Mouse (Mus musculus) MEL (cell line): ENCODE measurements around the gene Ppp2r5a. TPM values are rescaled to one million over a fixed set of nuclear protein-coding genes. Genes with fewer than 3 reads are reported as not detected.

Source experiments
- DNase-seq: peaks from one replicate; pipeline ENCODE4 v3.0.0; 2011; ENCODE audit warnings: low read depth, low spot score
- H3K27ac ChIP-seq: 2 replicates; pipeline ENCODE4 v1.5.1; 2012; ENCODE audit warnings: low read depth, mild to moderate bottlenecking, control low read depth, low read length, moderate library complexity; ENCODE audit not compliant: control insufficient read depth
- H3K27me3 ChIP-seq, 2 experiments: fragments of 150-350 bp in 1 of 2; sonication (generic) in 1 of 2; 2 replicates each; pipeline ENCODE4 v1.6.1; 2012; ENCODE audit warnings: low read length in 2 of 2, mild to moderate bottlenecking in 2 of 2, improper control_type of control experiment in 1 of 2, moderate library complexity in 1 of 2; ENCODE audit not compliant: insufficient read depth in 2 of 2, control insufficient read depth in 1 of 2
- H3K36me3 ChIP-seq, 2 experiments: 2 replicates each; pipeline ENCODE4 v1.6.1; 2012 to 2014; ENCODE audit warnings: low read length in 2 of 2, improper control_type of control experiment in 1 of 2, inconsistent platforms in 1 of 2, mild to moderate bottlenecking in 1 of 2; ENCODE audit not compliant: insufficient read depth in 2 of 2, control insufficient read depth in 1 of 2
- H3K4me1 ChIP-seq, 2 experiments: fragments of 150-350 bp in 1 of 2; sonication (generic) in 1 of 2; 2 replicates each; pipeline ENCODE4 v1.6.1; 2012; ENCODE audit warnings: low read length in 2 of 2, improper control_type of control experiment in 1 of 2, mild to moderate bottlenecking in 1 of 2; ENCODE audit not compliant: insufficient read depth in 2 of 2, control insufficient read depth in 1 of 2
- H3K4me3 ChIP-seq, 2 experiments: fragments of 150-350 bp in 1 of 2; sonication (generic) in 1 of 2; 2 replicates each; pipeline ENCODE4 v1.5.1; 2012; ENCODE audit warnings: low read depth in 2 of 2, low read length in 2 of 2, mild to moderate bottlenecking in 2 of 2, moderate library complexity in 2 of 2, control low read depth in 1 of 2, improper control_type of control experiment in 1 of 2; ENCODE audit not compliant: control insufficient read depth in 1 of 2, insufficient read depth in 1 of 2
- H3K79me2 ChIP-seq: 2 replicates; pipeline ENCODE4 v1.6.1; 2012; ENCODE audit warnings: mild to moderate bottlenecking, low read length, moderate library complexity; ENCODE audit not compliant: control insufficient read depth, poor library complexity, insufficient read depth
- H3K9ac ChIP-seq: 2 replicates; pipeline ENCODE4 v1.6.1; 2012; ENCODE audit warnings: low read depth, mild to moderate bottlenecking, control low read depth, low read length, moderate library complexity; ENCODE audit not compliant: control insufficient read depth, poor library complexity, severe bottlenecking
- H3K9me3 ChIP-seq: fragments of 150-350 bp; sonication (generic); replicated peaks from 2 replicates; pipeline ENCODE4 v1.6.1; 2012; ENCODE audit warnings: mild to moderate bottlenecking, low read length, improper control_type of control experiment, moderate library complexity; ENCODE audit not compliant: insufficient read depth
- BHLHE40 ChIP-seq: IDR thresholded peaks from 2 replicates; pipeline ENCODE4 v1.6.1; 2012; ENCODE audit warnings: low read depth, mild to moderate bottlenecking, inconsistent platforms, low read length, improper control_type of control experiment, borderline replicate concordance
- CHD1 ChIP-seq: IDR thresholded peaks from 2 replicates; pipeline ENCODE4 v1.6.1; 2012; ENCODE audit warnings: low read depth, mild to moderate bottlenecking, inconsistent platforms, low read length, improper control_type of control experiment
- CHD2 ChIP-seq: IDR thresholded peaks from 2 replicates; pipeline ENCODE4 v1.6.1; 2011; ENCODE audit warnings: low read length, improper control_type of control experiment
- E2F4 ChIP-seq: IDR thresholded peaks from 2 replicates; pipeline ENCODE4 v1.6.1; 2011; ENCODE audit warnings: low read depth, low read length, improper control_type of control experiment, borderline replicate concordance
- ELF1 ChIP-seq: IDR thresholded peaks from 2 replicates; pipeline ENCODE4 v1.6.1; 2014; ENCODE audit warnings: low read depth, mild to moderate bottlenecking, inconsistent platforms, low read length, improper control_type of control experiment, moderate library complexity
- EP300 ChIP-seq, 2 experiments: IDR thresholded peaks; 2 replicates each; pipeline ENCODE4 v1.6.1; 2011; ENCODE audit warnings: improper control_type of control experiment in 2 of 2, low read length in 2 of 2, low read depth in 1 of 2, mild to moderate bottlenecking in 1 of 2
- GABPA ChIP-seq: IDR thresholded peaks from 2 replicates; pipeline ENCODE4 v1.6.1; 2012; ENCODE audit warnings: low read depth, mild to moderate bottlenecking, inconsistent platforms, low read length, improper control_type of control experiment, moderate library complexity
- MAX ChIP-seq: IDR thresholded peaks from 2 replicates; pipeline ENCODE4 v1.6.1; 2011; ENCODE audit warnings: low read length, improper control_type of control experiment
- MXI1 ChIP-seq: IDR thresholded peaks from 2 replicates; pipeline ENCODE4 v1.6.1; 2011; ENCODE audit warnings: mild to moderate bottlenecking, low read depth, low read length, improper control_type of control experiment
- NELFE ChIP-seq: IDR thresholded peaks from 2 replicates; pipeline ENCODE4 v1.6.1; 2011; ENCODE audit warnings: low read depth, low read length, improper control_type of control experiment
- NRF1 ChIP-seq: IDR thresholded peaks from 2 replicates; pipeline ENCODE4 v1.6.1; 2014; ENCODE audit warnings: low read depth, mild to moderate bottlenecking, inconsistent platforms, low read length, improper control_type of control experiment, moderate library complexity; ENCODE audit not compliant: poor library complexity, insufficient read depth, severe bottlenecking
- POLR2A ChIP-seq, 2 experiments: IDR thresholded peaks; 2 replicates each; pipeline ENCODE4 v1.6.1; 2011 to 2012; ENCODE audit warnings: low read length in 2 of 2, mild to moderate bottlenecking in 2 of 2, control low read depth in 1 of 2, improper control_type of control experiment in 1 of 2, low read depth in 1 of 2, moderate library complexity in 1 of 2; ENCODE audit not compliant: control insufficient read depth in 1 of 2, insufficient read depth in 1 of 2, poor library complexity in 1 of 2
- POLR2AphosphoS2 ChIP-seq: IDR thresholded peaks from 2 replicates; pipeline ENCODE4 v1.6.1; 2011; ENCODE audit warnings: low read length, improper control_type of control experiment
- RCOR1 ChIP-seq: IDR thresholded peaks from 2 replicates; pipeline ENCODE4 v1.6.1; 2012; ENCODE audit warnings: low read depth, mild to moderate bottlenecking, inconsistent platforms, low read length, improper control_type of control experiment
- SMC3 ChIP-seq: IDR thresholded peaks from 2 replicates; pipeline ENCODE4 v1.6.1; 2011; ENCODE audit warnings: low read depth, low read length, improper control_type of control experiment
- TAL1 ChIP-seq: IDR thresholded peaks from 2 replicates; pipeline ENCODE4 v1.6.1; 2012; ENCODE audit warnings: mild to moderate bottlenecking, inconsistent platforms, low read length, moderate library complexity, mixed read lengths
- TCF12 ChIP-seq: IDR thresholded peaks from 2 replicates; pipeline ENCODE4 v1.6.1; 2014; ENCODE audit warnings: low read depth, mild to moderate bottlenecking, inconsistent platforms, low read length, improper control_type of control experiment, moderate library complexity
- UBTF ChIP-seq: IDR thresholded peaks from 2 replicates; pipeline ENCODE4 v1.6.1; 2012; ENCODE audit warnings: low read depth, mild to moderate bottlenecking, inconsistent platforms, low read length, improper control_type of control experiment, moderate library complexity, borderline replicate concordance; ENCODE audit not compliant: insufficient read depth
- USF1 ChIP-seq: IDR thresholded peaks from 2 replicates; pipeline ENCODE4 v1.6.1; 2014; ENCODE audit warnings: low read depth, mild to moderate bottlenecking, inconsistent platforms, low read length, improper control_type of control experiment, moderate library complexity
- ZMIZ1 ChIP-seq: IDR thresholded peaks from 2 replicates; pipeline ENCODE4 v1.6.1; 2012; ENCODE audit warnings: low read depth, mild to moderate bottlenecking, inconsistent platforms, low read length, improper control_type of control experiment, moderate library complexity
- ZNF384 ChIP-seq: IDR thresholded peaks from 2 replicates; pipeline ENCODE4 v1.6.1; 2012; ENCODE audit warnings: low read depth, mild to moderate bottlenecking, inconsistent platforms, low read length, improper control_type of control experiment
- polyA plus RNA-seq, 2 experiments: library from polyadenylated mRNA; stranded (reverse) in 1 of 2; unstranded in 1 of 2; fragments of >175 nt in 1 of 2; fragments of >200 nt in 1 of 2; gene quantifications; 2 replicates each; pipeline versions ENCODE4 v1.2.1 to v1.2.4; 2012; ENCODE audit warnings: low replicate concordance in 2 of 2, low read depth in 1 of 2; ENCODE audit not compliant: insufficient read length in 2 of 2, insufficient read depth in 1 of 2, missing spikeins in 1 of 2
- total RNA-seq: library from RNA; depleted of rRNA; stranded (reverse); fragments of 300-350 nt; gene quantifications from 2 replicates; pipeline ENCODE4 v1.2.3, GENCODE M21; 2012

The Ppp2r5a gene
- total and polyA plus RNA-seq, 3 experiments = 46.6 to 48.6 TPM; not detected in 1

DNA sequence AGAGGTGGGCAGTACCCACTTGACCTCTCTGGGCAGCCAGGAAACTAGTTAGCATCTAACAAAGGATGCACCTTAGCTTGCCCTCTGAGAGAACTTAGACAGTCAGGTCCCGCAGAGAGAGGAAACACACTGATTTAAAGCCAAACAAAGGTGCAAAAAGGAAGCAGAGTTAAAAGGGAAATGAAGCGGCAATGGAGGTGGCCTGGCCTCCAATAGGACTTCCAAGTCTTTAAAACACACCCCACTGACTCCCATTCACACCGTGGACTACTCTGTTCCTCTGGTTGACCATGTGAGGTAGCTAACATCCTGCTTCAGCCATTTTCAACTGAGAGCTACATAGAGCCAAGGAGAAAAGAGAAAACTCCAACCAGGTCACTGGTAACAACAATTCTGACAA, 35.9 kb upstream of the Ppp2r5a start:
- Histone ChIP-seq H3K9me3 (no peaks in the 10 kb centered on the region), H3K4me3 (no peak overlapping the region), H3K4me1 (peaks cover 21 to 25% of the 10 kb centered on the region in 2 experiments), H3K27ac (no peak overlapping the region), H3K9ac (no peak overlapping the region), H3K36me3 (peaks cover 0 to 17% of the 10 kb centered on the region in 2 experiments; a peak in 2 of 4 replicates), H3K79me2 (no peaks in the 10 kb centered on the region), H3K27me3 (no peaks in the 10 kb centered on the region; a peak in 1 of 4 replicates)
- DNase-seq = no peak
- TF ChIP-seq CHD2 = no peak
- TF ChIP-seq ZNF384 = no peak
- TF ChIP-seq GABPA = no peak
- TF ChIP-seq USF1 = no peak
- TF ChIP-seq BHLHE40 = no peak
- no peak for TF ChIP-seq RCOR1
- TF ChIP-seq ZMIZ1 = no peak

- Histone ChIP-seq H3K9ac (no peak overlapping the region), H3K9me3 (no peaks in the 10 kb centered on the region), H3K4me1 (peaks cover 21 to 25% of the 10 kb centered on the region in 2 experiments), H3K36me3 (peaks cover 0 to 17% of the 10 kb centered on the region in 2 experiments; a peak in 2 of 4 replicates), H3K79me2 (no peaks in the 10 kb centered on the region), H3K27ac (no peak overlapping the region), H3K27me3 (no peaks in the 10 kb centered on the region; a peak in 1 of 4 replicates), H3K4me3 (no peak overlapping the region)
- no peak for TF ChIP-seq E2F4
- TF ChIP-seq UBTF = no peak
- TF ChIP-seq TCF12 = no peak
- no peak for TF ChIP-seq EP300 (IDR thresholded peaks at IDR 0.05; ENCODE audit: low read depth in 1 of 2, low read length in 2 of 2)
- TF ChIP-seq NRF1 = no peak
- TF ChIP-seq TAL1 = no peak
- TF ChIP-seq POLR2AphosphoS2 = no peak
- no peak for TF ChIP-seq NELFE
- TF ChIP-seq MAX = no peak
- TF ChIP-seq CHD1 = no peak
- no peak for TF ChIP-seq MXI1
- no peak for TF ChIP-seq POLR2A (IDR thresholded peaks at IDR 0.05; ENCODE audit: control insufficient read depth in 1 of 2, insufficient read depth in 1 of 2, low read depth in 1 of 2, low read length in 2 of 2, poor library complexity in 1 of 2)
- TF ChIP-seq ELF1 = no peak
- no peak for TF ChIP-seq RCOR1
- no peak for TF ChIP-seq SMC3
- no peak for TF ChIP-seq USF1
- no peak for DNase-seq
Observed at GRCm38 (mm10) chr1:191438546-191438945, 35.5 kb upstream of the Ppp2r5a start.
